ENCODE assay signal across 19 mouse cellular contexts in genomic region chr13:3544077-3544874, GRCm38 (mm10). TPM values are rescaled to one million over a fixed set of nuclear protein-coding genes. Genes with fewer than 3 reads are reported as not detected.
DNase-seq lines count a peak whose midpoint lies in the region; ATAC-seq and TF ChIP-seq lines count a peak whose summit lies in the region.
"Had no signal": no experiment of that assay in that cellular context is flagged by ENCODE, and none has a peak within 500 bp of the region (broad histone marks: within the 10 kb centered on the region; RNA-seq: fewer than 3 reads in every experiment).

No protein-coding gene starts in this region.

- no peak overlapping the region for H3K4me2 ChIP-seq in heart, postnatal 0 days (ENCODE audit: low read depth, low read length)
- no peak overlapping the region for H3K4me2 ChIP-seq in heart, embryonic 11.5 days
- H3K4me2 ChIP-seq: embryonic facial prominence, embryonic 13.5 days; forebrain, embryonic 15.5 days; heart, embryonic 15.5 days; midbrain, embryonic 12.5 days; neural tube, embryonic 12.5 days had no signal

- DNase-seq in cerebellum, adult 11 months, result peak; percentile 28
- no peak for DNase-seq in cerebellum, adult 8-10 months
- no peak for DNase-seq in heart, postnatal 0 days (ENCODE audit: low spot score)
- no peak for DNase-seq in MEL (ENCODE audit: low read depth, low spot score)
- no peak for DNase-seq in thymus, postnatal 0 days (ENCODE audit: low spot score)
- no peak for DNase-seq in layer of hippocampus, adult 18-20 months (ENCODE audit: low spot score in 2 of 2)
- DNase-seq: adrenal gland, adult 8-10 months; kidney, postnatal 36 days; lung, postnatal 4 days; thymus, postnatal 36 days had no signal

- no peaks in the 10 kb centered on the region for H3K27me3 ChIP-seq in heart, postnatal 0 days (ENCODE audit: control insufficient read depth, insufficient read depth, low read length)
- no peaks in the 10 kb centered on the region for H3K27me3 ChIP-seq in heart, embryonic 11.5 days (ENCODE audit: control insufficient read depth, insufficient read depth, low read length)
- no peaks in the 10 kb centered on the region for H3K27me3 ChIP-seq in MEL (ENCODE audit: control insufficient read depth in 1 of 2, insufficient read depth in 2 of 2, low read length in 2 of 2)
- H3K27me3 ChIP-seq: embryonic facial prominence, embryonic 13.5 days; forebrain, embryonic 15.5 days; heart, embryonic 15.5 days; midbrain, embryonic 12.5 days; neural tube, embryonic 12.5 days; Patski had no signal

- H3K9me3 ChIP-seq in heart, postnatal 0 days (replicated peaks; ENCODE audit: control insufficient read depth, low read length), result no peaks in the 10 kb centered on the region
- H3K9me3 ChIP-seq in heart, embryonic 11.5 days (replicated peaks; ENCODE audit: control insufficient read depth, low read length), result no peaks in the 10 kb centered on the region
- H3K9me3 ChIP-seq in MEL (replicated peaks; ENCODE audit: insufficient read depth, low read length), result no peaks in the 10 kb centered on the region
- H3K9me3 ChIP-seq: embryonic facial prominence, embryonic 13.5 days; forebrain, embryonic 15.5 days; heart, embryonic 15.5 days; hindbrain, embryonic 10.5 days; midbrain, embryonic 12.5 days; neural tube, embryonic 12.5 days had no signal

- no peak for TF ChIP-seq CTCF in heart, postnatal 0 days (IDR thresholded peaks at IDR 0.05; ENCODE audit: low read depth)
- TF ChIP-seq CTCF in MEL (IDR thresholded peaks at IDR 0.05 in 2 of 3, conservative IDR thresholded peaks at IDR 0.05 in 1 of 3; ENCODE audit: control insufficient read depth in 1 of 3, insufficient read depth in 1 of 3, low read depth in 2 of 3, low read length in 3 of 3, poor library complexity in 1 of 3, severe bottlenecking in 1 of 3), result peak in 1 of 3 experiments; percentile 4; a peak in 1 of 6 replicates

- peak overlapping the region; percentile 39; the same call in 1 of the 2 replicates for H3K27ac ChIP-seq in heart, postnatal 0 days (ENCODE audit: low read depth)
- H3K27ac ChIP-seq in heart, embryonic 11.5 days (ENCODE audit: low read depth, low read length), result no peak overlapping the region
- no peak overlapping the region for H3K27ac ChIP-seq in MEL (ENCODE audit: control insufficient read depth, low read depth, low read length)
- H3K27ac ChIP-seq in macrophage, result peak overlapping the region; percentile 31
- H3K27ac ChIP-seq: embryonic facial prominence, embryonic 13.5 days; forebrain, embryonic 15.5 days; heart, embryonic 15.5 days; hindbrain, embryonic 10.5 days; midbrain, embryonic 12.5 days; neural tube, embryonic 12.5 days had no signal

- TF ChIP-seq RAD21 in MEL (IDR thresholded peaks at IDR 0.05; ENCODE audit: low read depth, low read length), result no peak

- ATAC-seq in heart, postnatal 0 days (ENCODE audit: insufficient read depth, low read depth), result no peak; the same call in 1 of the 2 replicates
- ATAC-seq in heart, embryonic 11.5 days (replicated peaks; ENCODE audit: insufficient number of reproducible peaks, low FRiP score, low TSS enrichment), result no peak
- ATAC-seq: forebrain, embryonic 15.5 days; Patski had no signal

- peaks cover 9% of the 10 kb centered on the region for H3K36me3 ChIP-seq in heart, postnatal 0 days (replicated peaks; ENCODE audit: control insufficient read depth, insufficient read depth, low read length)
- 0 out of 2 replicates have a peak, but pooled peaks cover 2% of the 10 kb centered on the region for H3K36me3 ChIP-seq in heart, embryonic 11.5 days (ENCODE audit: control insufficient read depth, insufficient read depth, low read length)
- H3K36me3 ChIP-seq in MEL (ENCODE audit: control insufficient read depth in 1 of 2, insufficient read depth in 2 of 2, low read length in 2 of 2) (peaks cover 30 to 57% of the 10 kb centered on the region in 2 experiments), macrophage (ENCODE audit: inconsistent target) (peaks cover 9% of the 10 kb centered on the region; the same call in 1 of the 2 replicates)

- no peak overlapping the region for H3K4me3 ChIP-seq in heart, postnatal 0 days (ENCODE audit: low read depth, low read length)
- no peak overlapping the region for H3K4me3 ChIP-seq in heart, embryonic 11.5 days (ENCODE audit: low read depth, low read length)
- H3K4me3 ChIP-seq in MEL (ENCODE audit: control insufficient read depth in 1 of 2, insufficient read depth in 1 of 2, low read depth in 2 of 2, low read length in 2 of 2) (no peak overlapping the region), macrophage (ENCODE audit: inconsistent target) (no peak overlapping the region)
- H3K4me3 ChIP-seq: embryonic facial prominence, embryonic 13.5 days; forebrain, embryonic 15.5 days; heart, embryonic 15.5 days; hindbrain, embryonic 10.5 days; midbrain, embryonic 12.5 days; neural tube, embryonic 12.5 days had no signal

- 93% methylated on average over 4 of the region's 4 CpGs for WGBS in heart, postnatal 0 days
- 89% methylated on average over 4 of the region's 4 CpGs for WGBS in heart, embryonic 11.5 days (ENCODE audit: insufficient replicate concordance)
- 92% methylated on average over 4 of the region's 4 CpGs for WGBS in macrophage (ENCODE audit: missing documents)

- TF ChIP-seq EP300 in heart, postnatal 0 days (IDR thresholded peaks at IDR 0.05; ENCODE audit: low read depth), result no peak
- TF ChIP-seq EP300 in MEL (IDR thresholded peaks at IDR 0.05; ENCODE audit: low read depth in 1 of 2, low read length in 2 of 2), result no peak

- H3K79me2 ChIP-seq in MEL (ENCODE audit: control insufficient read depth, insufficient read depth, low read length, poor library complexity) (peaks cover 81% of the 10 kb centered on the region), macrophage (ENCODE audit: inconsistent target) (peaks cover 99% of the 10 kb centered on the region)

- H3K9ac ChIP-seq in heart, postnatal 0 days (replicated peaks; ENCODE audit: low read depth, low read length), result no peak overlapping the region
- no peak overlapping the region for H3K9ac ChIP-seq in heart, embryonic 11.5 days (ENCODE audit: low read depth, low read length)
- no peak overlapping the region for H3K9ac ChIP-seq in MEL (ENCODE audit: control insufficient read depth, low read depth, low read length, poor library complexity, severe bottlenecking)
- H3K9ac ChIP-seq: embryonic facial prominence, embryonic 13.5 days; forebrain, embryonic 15.5 days; heart, embryonic 15.5 days; midbrain, embryonic 12.5 days; neural tube, embryonic 12.5 days had no signal

- no peak for TF ChIP-seq POLR2A in MEL (IDR thresholded peaks at IDR 0.05; ENCODE audit: control insufficient read depth in 1 of 2, insufficient read depth in 1 of 2, low read depth in 1 of 2, low read length in 2 of 2, poor library complexity in 1 of 2)

- H3K4me1 ChIP-seq in heart, postnatal 0 days (ENCODE audit: control insufficient read depth, insufficient read depth), result peaks cover 47% of the 10 kb centered on the region
- H3K4me1 ChIP-seq in heart, embryonic 11.5 days (ENCODE audit: control insufficient read depth, insufficient read depth, low read length), result peaks cover 25% of the 10 kb centered on the region
- peaks cover 27 to 30% of the 10 kb centered on the region in 2 experiments for H3K4me1 ChIP-seq in MEL (ENCODE audit: control insufficient read depth in 1 of 2, insufficient read depth in 2 of 2, low read length in 2 of 2)

TF ChIP-seq in MEL, 35 proteins besides CTCF, POLR2A, EP300 and RAD21:
- no peak for TF ChIP-seq ZKSCAN1 (IDR thresholded peaks at IDR 0.05; ENCODE audit: low read depth, low read length)
- peak; percentile 40; the same call in 1 of the 2 replicates for TF ChIP-seq GATA1 (IDR thresholded peaks at IDR 0.05; ENCODE audit: low read depth, low read length)

RNA-seq across cellular contexts. Expression of gene Gdi2, which starts 6.4 kb away (rescaled TPM):
- 152 and 170 TPM in 2 replicates for total RNA-seq in heart, postnatal 0 days (2014; rRNA removed; ENCODE audit: low replicate concordance)
- polyA plus RNA-seq in heart, postnatal 0 days (2015; fragmentation: Nextera tagmentation; extraction: Ambion mirVana), result 268 and 285 TPM in 2 replicates
- 370 and 406 TPM in 2 replicates for polyA plus RNA-seq in heart, embryonic 11.5 days (2014; fragmentation: Nextera tagmentation; extraction: Ambion mirVana)
- 244 and 293 TPM in 2 replicates for total RNA-seq in MEL (2012; rRNA removed)
- polyA plus RNA-seq in MEL (2012; ENCODE audit: insufficient read depth in 1 of 2, insufficient read length in 2 of 2, low read depth in 1 of 2, low replicate concordance in 2 of 2, missing spikeins in 1 of 2) (100 to 1,000 TPM; 305 to 470 TPM), macrophage (2018) (687 to 803 TPM (median 741 TPM) in 3 replicates)
- total RNA-seq in macrophage (2018; cell fraction: chromatin; rRNA removed), result 100 to 1,000 TPM in 24 of 26 experiments, 10 to 100 TPM in 2; 88.1 to 403 (median 202) TPM
- total RNA-seq in macrophage (2018; cell fraction: cytosol; rRNA removed), result 100 to 1,000 TPM; 413 to 754 (median 525) TPM
- 100 to 1,000 TPM; 142 to 412 (median 227) TPM for total RNA-seq in macrophage (2018; cell fraction: nucleus; rRNA removed)
- 449 and 459 TPM in 2 replicates for polyA plus RNA-seq in thymus, postnatal 0 days (2015; fragmentation: Nextera tagmentation; extraction: Ambion mirVana)
- total RNA-seq in layer of hippocampus, adult 18-20 months (2021), result 100 to 1,000 TPM; 284 to 300 TPM

Comparison
In these comparisons a context has a peak if more than half of its experiments do, and no peak if none do; other contexts are left out.
1. H3K27ac ChIP-seq: peak in heart, postnatal 0 days (single experiment) and macrophage (single experiment); none in heart, embryonic 11.5 days (single experiment) and MEL (single experiment).